Mouse (Mus musculus) intestine, postnatal 0 days (tissue): Measurements from ENCODE around the gene Pcyox1. TPM values are rescaled to one million over a fixed set of nuclear protein-coding genes. Genes with fewer than 3 reads are reported as not detected.
A peak's percentile ranks its signal among the peaks of the same experiment; 100 is the strongest.
"Not testable (repeated sequence)": the region's sequence is repeated elsewhere in the genome, so short reads cannot be mapped to it uniquely, and the experiment has no call there.

Experiments used
- ATAC-seq: fragments of 200-750 bp; cut with Nextera tagmentation; 2 replicates; pipeline ENCODE4 v1.8.0; 2017; ENCODE audit warnings: mild to moderate bottlenecking, moderate TSS enrichment, moderate library complexity
- H3K27ac ChIP-seq: fragments of 300-500 bp; sonication (generic); 2 replicates; pipeline ENCODE4 v1.5.1; 2014; ENCODE audit warnings: mild to moderate bottlenecking, low read depth, low read length, moderate library complexity
- H3K27me3 ChIP-seq: fragments of 300-500 bp; sonication (generic); replicated peaks from 2 replicates; pipeline ENCODE4 v1.6.1; 2014; ENCODE audit warnings: low read length, mixed read lengths; ENCODE audit not compliant: control insufficient read depth, insufficient read depth
- H3K36me3 ChIP-seq: fragments of 300-500 bp; sonication (generic); 2 replicates; pipeline ENCODE4 v1.6.1; 2014; ENCODE audit warnings: mild to moderate bottlenecking, moderate library complexity; ENCODE audit not compliant: control insufficient read depth, insufficient read depth
- H3K4me1 ChIP-seq: fragments of 300-500 bp; sonication (generic); replicated peaks from 2 replicates; pipeline ENCODE4 v1.6.1; 2014; ENCODE audit warnings: antibody characterized with exemption, low read length, mixed read lengths; ENCODE audit not compliant: control insufficient read depth, insufficient read depth
- H3K4me2 ChIP-seq: fragments of 300-500 bp; sonication (generic); replicated peaks from 2 replicates; pipeline ENCODE4 v1.6.1; 2014; ENCODE audit warnings: low read depth, mild to moderate bottlenecking, moderate library complexity
- H3K4me3 ChIP-seq: fragments of 300-500 bp; sonication (generic); 2 replicates; pipeline ENCODE4 v1.5.1; 2014; ENCODE audit warnings: low read depth, low read length
- H3K9ac ChIP-seq: fragments of 300-500 bp; sonication (generic); 2 replicates; pipeline ENCODE4 v1.6.1; 2014; ENCODE audit warnings: mild to moderate bottlenecking, low read depth, low read length
- H3K9me3 ChIP-seq: fragments of 300-500 bp; sonication (generic); 2 replicates; pipeline ENCODE4 v1.6.1; 2016; ENCODE audit warnings: mixed run types; ENCODE audit not compliant: control insufficient read depth
- CTCF ChIP-seq: sonication (generic); IDR thresholded peaks from 2 replicates; pipeline ENCODE4 v1.5.1; 2016; ENCODE audit warnings: low read depth, mild to moderate bottlenecking, control low read depth, antibody characterized with exemption, moderate library complexity
- WGBS: fragments of 180-500 bp; shearing (Covaris S2); extraction: QIAGEN DNeasy Blood & Tissue Kit; methylation state at CpG from one replicate; pipeline ENCODE4 v1.1.7; 2014; 5-methylcytosine and 5-hydroxymethylcytosine counted together
- polyA plus RNA-seq: library from polyadenylated mRNA; unstranded; fragments of >200 nt; fragmentation: Nextera tagmentation; extraction: Ambion mirVana; gene quantifications from 2 replicates; pipeline ENCODE4 v1.2.1, GENCODE M21; 2015

Gene Pcyox1
- polyA plus RNA-seq, 1 experiment from 2014 or later, result 37.8 TPM

DNA sequence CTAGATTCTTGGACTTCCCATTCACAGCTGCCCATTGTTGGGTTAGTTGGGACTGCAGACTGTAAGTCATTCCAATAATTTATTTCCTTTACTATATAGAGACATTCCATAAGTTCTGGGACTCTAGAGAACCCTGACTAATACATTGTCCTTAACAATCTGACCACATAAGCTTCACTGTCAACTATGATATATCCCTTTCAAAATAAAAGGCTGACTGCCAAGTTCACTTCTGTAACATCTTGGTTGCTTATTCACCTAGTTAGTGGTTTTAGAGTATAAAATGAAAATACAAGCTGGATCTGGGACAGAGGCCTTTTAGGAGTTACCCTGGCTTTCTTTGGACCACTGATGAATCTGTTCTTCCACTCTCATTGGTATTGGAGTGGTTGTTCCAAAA is 14.4 kb downstream of the Pcyox1 start:
- no peaks in the 10 kb centered on the region for H3K9me3 ChIP-seq
- peaks cover 24% of the 10 kb centered on the region for H3K36me3 ChIP-seq
- no peak for TF ChIP-seq CTCF
- no peaks in the 10 kb centered on the region for H3K27me3 ChIP-seq
- H3K27ac ChIP-seq, result no peak overlapping the region
- no peak overlapping the region for H3K4me3 ChIP-seq
- H3K9ac ChIP-seq, result no peak overlapping the region
- no peak overlapping the region for H3K4me2 ChIP-seq
- H3K4me1 ChIP-seq, result no peaks in the 10 kb centered on the region
- no peak for ATAC-seq

DNA sequence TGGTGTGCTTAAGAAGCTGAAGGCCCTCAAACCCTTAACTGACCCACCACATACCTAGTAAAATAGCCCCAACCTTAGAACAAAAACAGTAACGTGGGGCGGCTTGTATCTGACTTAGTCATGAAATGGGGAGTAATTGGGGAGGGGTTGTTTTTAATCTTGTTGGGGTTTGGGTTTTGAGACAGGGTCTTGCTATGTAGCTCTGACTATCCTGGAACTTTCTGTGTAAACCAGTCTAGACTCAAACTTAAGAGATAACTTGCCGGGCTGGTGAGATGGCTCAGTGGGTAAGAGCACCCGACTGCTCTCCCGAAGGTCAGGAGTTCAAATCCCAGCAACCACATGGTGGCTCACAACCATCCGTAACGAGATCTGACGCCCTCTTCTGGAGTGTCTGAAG is 16.8 kb downstream of the Pcyox1 start:
- ATAC-seq, result not testable (repeated sequence)

DNA sequence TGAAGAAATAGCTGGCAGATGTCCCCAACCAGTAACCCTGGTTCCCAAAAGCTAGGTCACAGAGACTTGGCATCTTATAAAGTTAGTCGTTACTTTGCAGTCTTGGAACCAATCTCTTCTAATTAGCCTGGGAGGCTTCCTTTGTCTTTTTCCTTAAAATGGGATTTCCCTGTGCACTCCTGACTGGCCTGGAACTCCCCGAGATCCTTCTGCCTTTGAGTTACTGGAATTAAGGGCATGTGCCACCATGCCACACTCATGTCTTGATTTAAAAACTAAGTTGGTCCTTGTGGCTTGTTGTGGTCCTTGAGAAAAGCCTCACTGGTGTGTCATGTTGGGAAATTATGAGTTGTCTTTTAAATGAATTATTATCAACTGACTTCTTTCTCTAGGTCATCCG is 18.6 kb downstream of the Pcyox1 start:
- no peak overlapping the region for H3K9ac ChIP-seq
- H3K4me3 ChIP-seq, result no peak overlapping the region
- no peak overlapping the region for H3K27ac ChIP-seq
- H3K4me2 ChIP-seq, result no peak overlapping the region
- 88% methylated on average over 3 of the region's 3 CpGs for WGBS
- no peaks in the 10 kb centered on the region for H3K27me3 ChIP-seq
- H3K4me1 ChIP-seq, result no peaks in the 10 kb centered on the region
- TF ChIP-seq CTCF, result no peak
- ATAC-seq, result no peak
- H3K9me3 ChIP-seq, result no peaks in the 10 kb centered on the region
- peaks cover 35% of the 10 kb centered on the region for H3K36me3 ChIP-seq

More for the DNA sequence above, 16.8 kb downstream of the Pcyox1 start:
- not testable (repeated sequence) for H3K4me1 ChIP-seq, H3K4me2 ChIP-seq, H3K27ac ChIP-seq, H3K9me3 ChIP-seq, H3K27me3 ChIP-seq, H3K9ac ChIP-seq, H3K4me3 ChIP-seq
- H3K36me3 ChIP-seq, result peaks cover 35% of the 10 kb centered on the region
- 82% methylated on average over 5 of the region's 8 CpGs for WGBS

DNA sequence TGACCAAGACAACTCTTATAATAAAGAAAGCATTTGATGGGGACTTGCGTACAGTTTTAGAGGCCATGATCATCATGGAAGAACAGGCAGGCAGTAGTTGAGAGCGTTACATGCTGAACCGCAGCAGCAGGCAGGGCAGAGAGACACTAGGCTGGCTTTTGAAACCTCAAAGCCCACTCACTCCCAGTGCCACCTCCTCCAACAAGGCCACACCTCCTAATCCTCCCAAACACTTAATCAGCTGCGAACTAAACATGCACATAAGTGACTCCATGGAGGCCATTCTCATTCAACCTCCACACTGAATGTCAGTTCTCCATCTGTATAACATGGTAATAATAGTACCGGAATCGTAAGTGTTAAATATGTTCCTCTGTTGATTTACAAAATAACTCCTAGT is 23.4 kb downstream of the Pcyox1 start:
- Histone ChIP-seq H3K27me3 (no peaks in the 10 kb centered on the region), H3K36me3 (peaks cover 21% of the 10 kb centered on the region), H3K4me2 (no peak overlapping the region), H3K9me3 (no peaks in the 10 kb centered on the region), H3K9ac (no peak overlapping the region), H3K4me3 (no peak overlapping the region), H3K27ac (no peak overlapping the region), H3K4me1 (peaks cover 8% of the 10 kb centered on the region)
- 94% methylated on average over 6 of the region's 6 CpGs for WGBS
- ATAC-seq, result no peak
- no peak for TF ChIP-seq CTCF

DNA sequence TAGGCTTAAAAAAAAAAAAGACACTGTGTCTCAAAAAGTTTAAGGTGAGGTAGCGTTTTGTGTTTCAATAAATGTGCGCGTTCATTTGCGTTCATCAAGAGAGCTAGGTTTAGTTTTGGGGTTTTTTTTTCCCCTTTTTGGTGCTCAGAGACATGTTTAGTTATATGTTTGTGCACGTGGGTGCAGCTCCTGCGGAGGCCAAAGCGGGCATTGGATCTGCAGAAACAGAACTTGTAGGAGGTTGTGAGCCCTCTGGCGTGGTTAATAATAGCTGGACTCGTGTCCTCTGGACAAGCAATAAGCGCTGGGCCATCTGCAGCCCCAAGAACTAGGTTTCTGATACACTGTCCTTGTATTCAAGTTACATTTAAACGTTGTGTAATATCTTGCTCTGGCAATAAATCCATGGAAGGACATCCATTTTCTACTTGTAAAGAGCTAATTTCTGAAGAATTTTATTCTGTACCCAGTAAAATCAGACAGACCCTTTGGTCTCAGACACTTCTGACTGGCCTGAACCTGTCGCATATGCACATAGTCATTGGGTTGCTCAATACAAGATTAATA is 24.9 kb downstream of the Pcyox1 start:
- WGBS, result 1% methylated on average over 12 of the region's 12 CpGs
- TF ChIP-seq CTCF, result no peak
- no peak for ATAC-seq
- Histone ChIP-seq H3K9ac (peak overlapping the region; percentile 87), H3K27ac (0 out of 2 replicates have a peak overlapping the region, but pooled peaks have one; percentile 78), H3K36me3 (peaks cover 16% of the 10 kb centered on the region), H3K4me3 (peak overlapping the region; percentile 82), H3K4me2 (peak overlapping the region; percentile 71), H3K4me1 (peaks cover 8% of the 10 kb centered on the region), H3K27me3 (no peaks in the 10 kb centered on the region), H3K9me3 (no peaks in the 10 kb centered on the region)

DNA sequence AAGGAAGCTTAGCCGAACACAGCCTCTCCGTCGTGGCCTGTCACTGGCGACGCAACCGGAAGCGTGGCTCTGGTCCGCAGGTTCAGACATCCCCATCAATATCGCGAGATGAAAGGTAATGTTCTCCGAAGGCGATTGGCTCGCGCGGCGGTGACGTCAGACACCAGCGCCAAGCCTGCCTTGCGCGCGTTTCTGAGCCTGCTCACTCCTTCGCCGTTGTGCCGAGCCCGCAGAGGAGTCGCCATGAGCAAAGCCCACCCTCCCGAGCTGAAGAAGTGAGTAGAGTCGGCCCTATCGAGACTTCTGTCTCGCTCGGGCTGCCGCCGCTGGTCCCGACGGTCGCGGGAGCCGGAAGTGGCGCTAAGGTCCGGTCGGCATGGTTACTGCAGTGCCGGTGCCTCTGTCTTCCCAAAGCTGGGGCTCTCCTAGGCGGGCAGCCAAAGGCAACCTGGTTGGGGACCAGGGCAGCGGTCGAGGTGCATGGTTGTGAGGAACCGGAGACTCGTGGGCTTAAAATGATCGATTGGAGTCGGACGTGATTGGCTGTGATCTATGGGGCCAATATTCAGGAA is 25.5 kb downstream of the Pcyox1 start:
- H3K4me2 ChIP-seq, result peak overlapping the region; percentile 71
- no peaks in the 10 kb centered on the region for H3K27me3 ChIP-seq
- H3K9ac ChIP-seq, result peak overlapping the region; percentile 87
- TF ChIP-seq CTCF, result peak; percentile 19; the same call in 1 of the 2 replicates
- peaks cover 8% of the 10 kb centered on the region for H3K4me1 ChIP-seq
- ATAC-seq, result peak; percentile 93
- no peaks in the 10 kb centered on the region for H3K9me3 ChIP-seq
- H3K36me3 ChIP-seq, result peaks cover 10% of the 10 kb centered on the region; the same call in 1 of the 2 replicates
- H3K27ac ChIP-seq, result peak overlapping the region; percentile 78
- H3K4me3 ChIP-seq, result peak overlapping the region; percentile 82
- under 1% methylated on average over 50 of the region's 50 CpGs for WGBS
